12 mouse cellular contexts compared by ENCODE assay signal in the genomic region with DNA sequence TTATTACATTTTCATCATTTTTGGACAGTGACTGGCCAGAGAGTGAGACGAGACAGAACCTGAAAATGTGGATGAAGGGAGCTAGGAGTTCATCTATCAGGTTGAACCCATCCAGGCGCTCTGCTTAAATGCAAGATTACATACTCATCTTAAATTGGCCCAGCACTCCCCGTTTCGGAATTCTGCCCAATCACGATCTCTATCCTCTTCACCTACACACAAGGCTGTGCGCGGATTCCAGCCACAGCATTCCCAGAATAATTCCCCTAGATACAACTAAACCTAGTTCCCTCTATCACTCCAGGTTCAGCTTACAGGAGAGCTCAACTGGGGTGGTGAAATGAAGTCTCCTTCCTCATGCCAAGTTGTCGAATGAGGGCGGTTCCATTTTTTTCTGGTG. TPM values are rescaled to one million over a fixed set of nuclear protein-coding genes. Genes with fewer than 3 reads are reported as not detected.
DNase-seq lines count a peak whose midpoint lies in the region; ATAC-seq and TF ChIP-seq lines count a peak whose summit lies in the region.
"Had no signal": no experiment of that assay in that cellular context is flagged by ENCODE, and none has a peak within 500 bp of the region (broad histone marks: within the 10 kb centered on the region; RNA-seq: fewer than 3 reads in every experiment).

No protein-coding gene starts in this region.

- no peak overlapping the region for H3K9ac ChIP-seq in hindbrain, embryonic 12.5 days
- H3K9ac ChIP-seq in CH12.LX (ENCODE audit: insufficient read depth, low read depth) (no peak overlapping the region), MEL (ENCODE audit: control insufficient read depth, low read depth, low read length, poor library complexity, severe bottlenecking) (peak overlapping the region; percentile 30)
- H3K9ac ChIP-seq in hindbrain, postnatal 0 days (replicated peaks; ENCODE audit: low read length): no peak overlapping the region; the same call in 1 of the 2 replicates

- TF ChIP-seq EP300 in CH12.LX (IDR thresholded peaks at IDR 0.05; ENCODE audit: low read length) (no peak), MEL (IDR thresholded peaks at IDR 0.05; ENCODE audit: low read depth in 1 of 2, low read length in 2 of 2) (no peak)

- H3K4me2 ChIP-seq in hindbrain, embryonic 12.5 days (replicated peaks): peak overlapping the region; percentile 63
- H3K4me2 ChIP-seq in CH12.LX (ENCODE audit: insufficient read depth, low read depth, poor library complexity, severe bottlenecking): peak overlapping the region; percentile 8; the same call in 1 of the 2 replicates
- peak overlapping the region; percentile 54 for H3K4me2 ChIP-seq in hindbrain, postnatal 0 days (ENCODE audit: low read depth, low read length)

- peaks cover 76% of the 10 kb centered on the region for H3K79me2 ChIP-seq in CH12.LX (replicated peaks; ENCODE audit: control insufficient read depth, extremely low read depth, insufficient read depth, poor library complexity, severe bottlenecking)
- H3K79me2 ChIP-seq in MEL (ENCODE audit: control insufficient read depth, insufficient read depth, low read length, poor library complexity): peaks cover 72% of the 10 kb centered on the region

- DNase-seq in hindbrain, embryonic 10.5 days (ENCODE audit: low spot score): no peak
- DNase-seq in CH12.LX (ENCODE audit: extremely low read depth): no peak
- no peak for DNase-seq in MEL (ENCODE audit: low read depth, low spot score)
- no peak for DNase-seq in hindbrain, postnatal 0 days (ENCODE audit: low spot score)
- DNase-seq in layer of hippocampus, postnatal 25 days (ENCODE audit: extremely low spot score in 1 of 2, low spot score in 1 of 2): no peak
- no peak for DNase-seq in testis, postnatal 10 days (ENCODE audit: low spot score)
- DNase-seq: adrenal gland, adult 8-10 months; thymus, postnatal 14 days had no signal

- TF ChIP-seq CTCF in CH12.LX (conservative IDR thresholded peaks at IDR 0.05 in 1 of 2, IDR thresholded peaks at IDR 0.05 in 1 of 2; ENCODE audit: low read depth in 2 of 2, low read length in 2 of 2) (no peak), MEL (IDR thresholded peaks at IDR 0.05 in 2 of 3, conservative IDR thresholded peaks at IDR 0.05 in 1 of 3; ENCODE audit: control insufficient read depth in 1 of 3, insufficient read depth in 1 of 3, low read depth in 2 of 3, low read length in 3 of 3, poor library complexity in 1 of 3, severe bottlenecking in 1 of 3) (no peak)
- TF ChIP-seq CTCF in hindbrain, postnatal 0 days (IDR thresholded peaks at IDR 0.05; ENCODE audit: low read depth): no peak

- H3K9me3 ChIP-seq in hindbrain, embryonic 12.5 days (replicated peaks): no peaks in the 10 kb centered on the region
- H3K9me3 ChIP-seq in hindbrain, embryonic 10.5 days: no peaks in the 10 kb centered on the region
- H3K9me3 ChIP-seq in CH12.LX (replicated peaks; ENCODE audit: low read length): no peaks in the 10 kb centered on the region
- no peaks in the 10 kb centered on the region for H3K9me3 ChIP-seq in MEL (replicated peaks; ENCODE audit: insufficient read depth, low read length)
- no peaks in the 10 kb centered on the region for H3K9me3 ChIP-seq in hindbrain, postnatal 0 days (ENCODE audit: low read length)
- H3K9me3 ChIP-seq: megakaryocyte, embryonic 14.5 days had no signal

- dilution Hi-C loops in CH12.LX (cut with MboI; ENCODE audit: extremely low pct_ligation_motif_present, extremely low pct_unique_long_range_greater_than_20kb, low sequenced_read_pairs): no loop called here

- TF ChIP-seq RAD21 in CH12.LX (IDR thresholded peaks at IDR 0.05; ENCODE audit: low read depth, low read length) (no peak), MEL (IDR thresholded peaks at IDR 0.05; ENCODE audit: low read depth, low read length) (no peak)

- 94% methylated on average over 9 of the region's 9 CpGs for WGBS in hindbrain, embryonic 12.5 days
- WGBS in hindbrain, embryonic 10.5 days: 92% methylated on average over 9 of the region's 9 CpGs
- WGBS in hindbrain, postnatal 0 days: 83% methylated on average over 9 of the region's 9 CpGs

- TF ChIP-seq POLR2A in CH12.LX (IDR thresholded peaks at IDR 0.05; ENCODE audit: low read depth, low read length) (no peak), MEL (IDR thresholded peaks at IDR 0.05; ENCODE audit: control insufficient read depth in 1 of 2, insufficient read depth in 1 of 2, low read depth in 1 of 2, low read length in 2 of 2, poor library complexity in 1 of 2) (no peak; a peak in 1 of 4 replicates)

- no peak overlapping the region for H3K27ac ChIP-seq in hindbrain, embryonic 12.5 days
- no peak overlapping the region for H3K27ac ChIP-seq in hindbrain, embryonic 10.5 days
- H3K27ac ChIP-seq in CH12.LX (ENCODE audit: insufficient read depth, low read depth) (no peak overlapping the region), MEL (ENCODE audit: control insufficient read depth, low read depth, low read length) (peak overlapping the region; percentile 19; the same call in 1 of the 2 replicates)
- H3K27ac ChIP-seq in hindbrain, postnatal 0 days: no peak overlapping the region

- H3K4me1 ChIP-seq in hindbrain, embryonic 12.5 days: peaks cover 39% of the 10 kb centered on the region
- peaks cover 23% of the 10 kb centered on the region for H3K4me1 ChIP-seq in hindbrain, embryonic 10.5 days (replicated peaks)
- H3K4me1 ChIP-seq in CH12.LX (ENCODE audit: control insufficient read depth in 1 of 2, insufficient read depth in 2 of 2) (peaks cover 5 to 63% of the 10 kb centered on the region in 2 experiments; a peak in 3 of 4 replicates), MEL (ENCODE audit: control insufficient read depth in 1 of 2, insufficient read depth in 2 of 2, low read length in 2 of 2) (peaks cover 4 to 34% of the 10 kb centered on the region in 2 experiments)
- peaks cover 16% of the 10 kb centered on the region for H3K4me1 ChIP-seq in hindbrain, postnatal 0 days (ENCODE audit: insufficient read depth, low read length)

- peaks cover 51% of the 10 kb centered on the region for H3K36me3 ChIP-seq in hindbrain, embryonic 12.5 days
- peaks cover 59% of the 10 kb centered on the region for H3K36me3 ChIP-seq in hindbrain, embryonic 10.5 days
- H3K36me3 ChIP-seq in CH12.LX (replicated peaks in 1 of 2; ENCODE audit: control insufficient read depth in 1 of 2, insufficient read depth in 1 of 2, low read length in 1 of 2): peaks cover 45 to 58% of the 10 kb centered on the region in 2 experiments
- H3K36me3 ChIP-seq in MEL (ENCODE audit: control insufficient read depth in 1 of 2, insufficient read depth in 2 of 2, low read length in 2 of 2): peaks cover 27 to 46% of the 10 kb centered on the region in 2 experiments
- peaks cover 23% of the 10 kb centered on the region; the same call in 1 of the 2 replicates for H3K36me3 ChIP-seq in hindbrain, postnatal 0 days (ENCODE audit: insufficient read depth, low read length)

- no peaks in the 10 kb centered on the region for H3K27me3 ChIP-seq in hindbrain, embryonic 12.5 days
- no peaks in the 10 kb centered on the region for H3K27me3 ChIP-seq in hindbrain, embryonic 10.5 days (ENCODE audit: insufficient read depth, poor library complexity, severe bottlenecking)
- no peaks in the 10 kb centered on the region for H3K27me3 ChIP-seq in CH12.LX (replicated peaks)
- no peaks in the 10 kb centered on the region for H3K27me3 ChIP-seq in MEL (ENCODE audit: control insufficient read depth in 1 of 2, insufficient read depth in 2 of 2, low read length in 2 of 2)
- H3K27me3 ChIP-seq in hindbrain, postnatal 0 days (ENCODE audit: insufficient read depth, low read length): no peaks in the 10 kb centered on the region
- H3K27me3 ChIP-seq: megakaryocyte, embryonic 14.5 days had no signal

- no peak for ATAC-seq in hindbrain, embryonic 12.5 days (ENCODE audit: low FRiP score)
- ATAC-seq in hindbrain, postnatal 0 days: no peak
- ATAC-seq: inflammation-experienced regulatory T-cells, adult 6 months had no signal

- H3K4me3 ChIP-seq in hindbrain, embryonic 12.5 days: peak overlapping the region; percentile 88; the same call in 1 of the 2 replicates
- H3K4me3 ChIP-seq in hindbrain, embryonic 10.5 days: no peak overlapping the region; the same call in 1 of the 2 replicates
- H3K4me3 ChIP-seq in CH12.LX (replicated peaks in 1 of 3; ENCODE audit: low read depth in 2 of 3, low read length in 2 of 3, poor library complexity in 1 of 3): no peak overlapping the region
- H3K4me3 ChIP-seq in MEL (ENCODE audit: control insufficient read depth in 1 of 2, insufficient read depth in 1 of 2, low read depth in 2 of 2, low read length in 2 of 2): peak overlapping the region in 1 of 2 experiments; percentile 15; a peak in 2 of 4 replicates
- H3K4me3 ChIP-seq in hindbrain, postnatal 0 days (ENCODE audit: low read length): peak overlapping the region; percentile 6; the same call in 1 of the 2 replicates
- H3K4me3 ChIP-seq: megakaryocyte, embryonic 14.5 days had no signal

- in situ Hi-C loops in CH12.LX (cut with MboI; ENCODE audit: low pct_ligation_motif_present, low pct_unique_long_range_greater_than_20kb, low sequenced_read_pairs): no loop called here

RNA-seq across cellular contexts. Expression of a gene that starts 2.9 kb away (rescaled TPM):
- 469 and 505 TPM in 2 replicates for polyA plus RNA-seq in hindbrain, embryonic 12.5 days (2016; fragmentation: Nextera tagmentation; extraction: Ambion mirVana)
- 274 and 348 TPM in 2 replicates for polyA plus RNA-seq in hindbrain, embryonic 10.5 days (2016; fragmentation: Nextera tagmentation; extraction: Ambion mirVana)
- 77.3 and 89.2 TPM in 2 replicates for total RNA-seq in CH12.LX (2012; rRNA removed)
- 46.4 and 55.3 TPM in 2 replicates for total RNA-seq in CH12.LX (2014; rRNA removed)
- polyA plus RNA-seq in CH12.LX (2012; ENCODE audit: insufficient read length, low read depth): 233 and 239 TPM in 2 replicates
- 109 and 116 TPM in 2 replicates for total RNA-seq in MEL (2012; rRNA removed)
- 100 to 1,000 TPM; 268 to 295 TPM for polyA plus RNA-seq in MEL (2012; ENCODE audit: insufficient read depth in 1 of 2, insufficient read length in 2 of 2, low read depth in 1 of 2, low replicate concordance in 2 of 2, missing spikeins in 1 of 2)
- 334 and 336 TPM in 2 replicates for total RNA-seq in hindbrain, postnatal 0 days (2014; rRNA removed)
- 734 and 782 TPM in 2 replicates for polyA plus RNA-seq in hindbrain, postnatal 0 days (2015; fragmentation: Nextera tagmentation; extraction: Ambion mirVana)
- total RNA-seq in layer of hippocampus, postnatal 25 days (2021): 1,000 to 10,000 TPM; 1,286 to 1,307 TPM

RNA-seq across cellular contexts. Expression of a gene that starts 42.8 kb away (rescaled TPM):
- 1.7 and 3.7 TPM in 2 replicates for polyA plus RNA-seq in hindbrain, embryonic 12.5 days (2016; fragmentation: Nextera tagmentation; extraction: Ambion mirVana)
- polyA plus RNA-seq in hindbrain, embryonic 10.5 days (2016; fragmentation: Nextera tagmentation; extraction: Ambion mirVana): 1.3 and 1.6 TPM in 2 replicates
- total RNA-seq in CH12.LX (2012; rRNA removed) (1.7 and 2.0 TPM in 2 replicates), CH12.LX (2014; rRNA removed) (1.8 and 2.9 TPM in 2 replicates), MEL (2012; rRNA removed) (0.95 and 1.1 TPM in 2 replicates)
- polyA plus RNA-seq in CH12.LX (2012; ENCODE audit: insufficient read length, low read depth) (1.8 and 1.9 TPM in 2 replicates), MEL (2012; ENCODE audit: insufficient read depth in 1 of 2, insufficient read length in 2 of 2, low read depth in 1 of 2, low replicate concordance in 2 of 2, missing spikeins in 1 of 2) (1 to 10 TPM in 1 of 2 experiments, not detected in 1; 2.1 TPM)
- 6.5 and 18.9 TPM in 2 replicates for total RNA-seq in hindbrain, postnatal 0 days (2014; rRNA removed)
- 3.6 and 3.8 TPM in 2 replicates for polyA plus RNA-seq in hindbrain, postnatal 0 days (2015; fragmentation: Nextera tagmentation; extraction: Ambion mirVana)
- total RNA-seq in layer of hippocampus, postnatal 25 days (2021): 1 to 10 TPM in 1 of 2 experiments, under 1 TPM in 1; 0.77 to 1.3 TPM

RNA-seq across cellular contexts. Expression of a gene that starts 43.8 kb away (rescaled TPM):
- polyA plus RNA-seq in hindbrain, embryonic 12.5 days (2016; fragmentation: Nextera tagmentation; extraction: Ambion mirVana): 23.9 and 34.1 TPM in 2 replicates
- polyA plus RNA-seq in hindbrain, embryonic 10.5 days (2016; fragmentation: Nextera tagmentation; extraction: Ambion mirVana): 10.6 and 24.0 TPM in 2 replicates
- 0.97 and 1.1 TPM in 2 replicates for total RNA-seq in CH12.LX (2012; rRNA removed)
- 1.7 and 2.6 TPM in 2 replicates for total RNA-seq in CH12.LX (2014; rRNA removed)
- polyA plus RNA-seq in CH12.LX (2012; ENCODE audit: insufficient read length, low read depth): 3.6 and 3.8 TPM in 2 replicates
- total RNA-seq in MEL (2012; rRNA removed): not detected in 2 replicates
- not detected for polyA plus RNA-seq in MEL (2012; ENCODE audit: insufficient read depth in 1 of 2, insufficient read length in 2 of 2, low read depth in 1 of 2, low replicate concordance in 2 of 2, missing spikeins in 1 of 2)
- total RNA-seq in hindbrain, postnatal 0 days (2014; rRNA removed): 29.4 and 29.6 TPM in 2 replicates
- 28.0 and 30.0 TPM in 2 replicates for polyA plus RNA-seq in hindbrain, postnatal 0 days (2015; fragmentation: Nextera tagmentation; extraction: Ambion mirVana)
- total RNA-seq in layer of hippocampus, postnatal 25 days (2021): 10 to 100 TPM in 1 of 2 experiments, 1 to 10 TPM in 1; 7.7 to 14.4 TPM

RNA-seq across cellular contexts. Expression of a gene that starts 48.4 kb away (rescaled TPM):
- polyA plus RNA-seq in hindbrain, embryonic 12.5 days (2016; fragmentation: Nextera tagmentation; extraction: Ambion mirVana): 0.32 TPM in 1 of 2 replicates, not detected in the other
- polyA plus RNA-seq in hindbrain, embryonic 10.5 days (2016; fragmentation: Nextera tagmentation; extraction: Ambion mirVana): not detected in 2 replicates
- total RNA-seq in CH12.LX (2012; rRNA removed) (0.13 TPM in 1 of 2 replicates, not detected in the other), CH12.LX (2014; rRNA removed) (not detected in 2 replicates), MEL (2012; rRNA removed) (not detected in 2 replicates)
- polyA plus RNA-seq in CH12.LX (2012; ENCODE audit: insufficient read length, low read depth) (not detected in 2 replicates), MEL (2012; ENCODE audit: insufficient read depth in 1 of 2, insufficient read length in 2 of 2, low read depth in 1 of 2, low replicate concordance in 2 of 2, missing spikeins in 1 of 2) (not detected)
- 0.10 TPM in 1 of 2 replicates, not detected in the other for total RNA-seq in hindbrain, postnatal 0 days (2014; rRNA removed)
- 0.18 and 0.39 TPM in 2 replicates for polyA plus RNA-seq in hindbrain, postnatal 0 days (2015; fragmentation: Nextera tagmentation; extraction: Ambion mirVana)
- total RNA-seq in layer of hippocampus, postnatal 25 days (2021): not detected
- total RNA-seq: adrenal gland, adult 8-10 months had no signal
- polyA plus RNA-seq: inflammation-experienced regulatory T-cells, adult 6 months; limb, embryonic 11.5 days had no signal

Comparison
In these comparisons a context has a peak if more than half of its experiments do, and no peak if none do; other contexts are left out.
1. H3K4me3 ChIP-seq: peak in hindbrain, embryonic 12.5 days (single experiment) and hindbrain, postnatal 0 days (single experiment); none in hindbrain, embryonic 10.5 days (single experiment) and CH12.LX (0 of 3).
2. H3K4me2 ChIP-seq: peak in every context shown above with its lines; median percentile 63 in hindbrain, embryonic 12.5 days; 54 in hindbrain, postnatal 0 days; 8 in CH12.LX.